Mouse (Mus musculus): ENCODE measurements at regions not wholly inside any gene's neighbourhood (a gene's known extent, or its start where the extent isn't known, plus 50 kb on each side); places are given as distances from the start of the nearest gene placed in this dataset.

DNA sequence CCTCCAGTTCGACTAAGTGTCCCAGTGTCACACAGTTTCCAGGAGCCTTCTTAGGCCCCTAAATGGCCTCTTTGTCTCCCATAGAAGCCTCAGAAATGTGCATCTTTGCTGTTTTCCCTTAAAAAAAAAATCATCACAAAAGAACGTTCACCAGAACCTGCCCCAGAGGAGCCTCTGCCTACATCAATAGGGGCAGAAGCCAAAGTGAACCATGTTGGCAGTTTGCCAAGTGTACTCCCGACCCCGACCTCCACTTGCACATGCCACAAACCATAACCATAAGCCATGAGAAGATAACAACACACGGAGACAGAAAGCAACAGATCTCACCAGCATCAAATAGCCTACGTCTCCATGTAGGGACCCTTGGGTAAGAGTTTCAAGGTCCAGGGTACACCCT lies 388.4 kb downstream of the Nedd1 start:
- TF ChIP-seq CTCF (IDR thresholded peaks at IDR 0.05; ENCODE audit: extremely low read depth, insufficient read length, insufficient replicate concordance, low read depth, low read length) (no peak), POLR2A (IDR thresholded peaks at IDR 0.05; ENCODE audit: low read depth, low read length) (no peak)
